1 mouse cellular context compared by ENCODE assay signal in the genomic region with DNA sequence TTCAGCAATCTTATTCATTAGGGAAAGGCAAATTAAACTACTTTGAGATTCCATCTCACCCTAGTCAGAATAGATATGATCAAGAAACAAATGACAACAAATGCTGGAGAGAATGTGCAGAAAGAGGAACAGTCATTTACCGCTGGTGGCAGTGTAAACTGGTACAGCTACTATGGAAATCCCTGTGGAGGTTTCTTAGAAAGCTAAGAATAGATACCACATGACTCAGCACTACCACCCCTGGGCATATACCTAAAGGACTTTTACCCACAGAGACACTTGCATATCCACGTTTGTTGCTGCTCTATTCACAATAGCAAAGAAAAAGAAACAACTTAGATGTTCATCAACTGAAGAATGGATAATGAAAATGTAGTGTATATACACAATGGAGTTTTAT.
TF ChIP-seq lines count a peak whose summit lies in the region.

No protein-coding gene starts in this region.

TF ChIP-seq in MEL, 35 proteins besides CTCF, POLR2A, EP300 and RAD21:
- TF ChIP-seq GATA1 (IDR thresholded peaks at IDR 0.05; ENCODE audit: low read depth, low read length) (no peak), MEF2A (IDR thresholded peaks at IDR 0.05; ENCODE audit: extremely low read depth, insufficient replicate concordance, low read depth, low read length, poor library complexity, severe bottlenecking) (peak; percentile 67; the same call in 1 of the 2 replicates), ETS1 (IDR thresholded peaks at IDR 0.05; ENCODE audit: low read depth, low read length) (peak; percentile 47; the same call in 1 of the 2 replicates), USF1 (IDR thresholded peaks at IDR 0.05; ENCODE audit: low read depth, low read length) (0 out of 2 replicates have a peak, but pooled peaks have one; percentile 25)
